Mouse (Mus musculus) neural tube, embryonic 13.5 days (tissue): ENCODE measurements at regions not wholly inside any gene's neighbourhood (a gene's known extent, or its start where the extent isn't known, plus 50 kb on each side); places are given as distances from the start of the nearest gene placed in this dataset.
A peak's percentile ranks its signal among the peaks of the same experiment; 100 is the strongest.

ENCODE experiments used
- ATAC-seq: fragments of 200-750 bp; cut with Nextera tagmentation; 2 replicates; pipeline ENCODE4 v1.8.0; 2017; ENCODE audit warnings: low read depth, mild to moderate bottlenecking, moderate TSS enrichment, moderate library complexity
- H3K27ac ChIP-seq: fragments of 300-500 bp; sonication (generic); replicated peaks from 2 replicates; pipeline ENCODE4 v1.5.1; 2015; ENCODE audit warnings: moderate library complexity, mild to moderate bottlenecking, inconsistent platforms
- H3K27me3 ChIP-seq: fragments of 300-500 bp; sonication (generic); 2 replicates; pipeline ENCODE4 v1.6.1; 2015; ENCODE audit warnings: mild to moderate bottlenecking, inconsistent platforms
- H3K36me3 ChIP-seq: fragments of 300-500 bp; sonication (generic); 2 replicates; pipeline ENCODE4 v1.6.1; 2015; ENCODE audit warnings: mild to moderate bottlenecking, inconsistent platforms
- H3K4me1 ChIP-seq: fragments of 300-500 bp; sonication (generic); replicated peaks from 2 replicates; pipeline ENCODE4 v1.6.1; 2015; ENCODE audit warnings: inconsistent platforms
- H3K4me2 ChIP-seq: fragments of 300-500 bp; sonication (generic); 2 replicates; pipeline ENCODE4 v1.6.1; 2015; ENCODE audit warnings: inconsistent platforms, mild to moderate bottlenecking, moderate library complexity
- H3K4me3 ChIP-seq: fragments of 300-500 bp; sonication (generic); 2 replicates; pipeline ENCODE4 v1.5.1; 2015; ENCODE audit warnings: mild to moderate bottlenecking, inconsistent platforms
- H3K9ac ChIP-seq: fragments of 300-500 bp; sonication (generic); 2 replicates; pipeline ENCODE4 v1.6.1; 2015; ENCODE audit warnings: moderate library complexity, mild to moderate bottlenecking, inconsistent platforms
- H3K9me3 ChIP-seq: fragments of 300-500 bp; sonication (generic); 2 replicates; pipeline ENCODE4 v1.6.1; 2016; ENCODE audit warnings: inconsistent platforms
- WGBS: fragments of 180-500 bp; shearing (Covaris S2); methylation state at CpG from one replicate; pipeline ENCODE4 v1.1.7; 2015; 5-methylcytosine and 5-hydroxymethylcytosine counted together

GRCm38 (mm10) chr3:34769818-34770217 is 119.6 kb downstream of the Sox2 start:
- 38% methylated on average over 2 of the region's 3 CpGs for WGBS
- H3K27ac ChIP-seq, result no peak overlapping the region
- no peak overlapping the region for H3K4me3 ChIP-seq
- no peak overlapping the region for H3K9ac ChIP-seq
- H3K9me3 ChIP-seq, result peaks cover 2% of the 10 kb centered on the region; the same call in 1 of the 2 replicates
- H3K27me3 ChIP-seq, result no peaks in the 10 kb centered on the region
- H3K36me3 ChIP-seq, result no peaks in the 10 kb centered on the region
- no peak for ATAC-seq
- 0 out of 2 replicates have a peak, but pooled peaks cover 4% of the 10 kb centered on the region for H3K4me1 ChIP-seq
- H3K4me2 ChIP-seq, result no peak overlapping the region

- WGBS, result 83% methylated on average over 6 of the region's 6 CpGs
- no peak for ATAC-seq
- Histone ChIP-seq H3K9me3 (peaks cover 2% of the 10 kb centered on the region; the same call in 1 of the 2 replicates), H3K4me3 (no peak overlapping the region), H3K27ac (no peak overlapping the region), H3K9ac (no peak overlapping the region), H3K4me2 (no peak overlapping the region), H3K4me1 (0 out of 2 replicates have a peak, but pooled peaks cover 4% of the 10 kb centered on the region), H3K27me3 (no peaks in the 10 kb centered on the region; the same call in 1 of the 2 replicates), H3K36me3 (no peaks in the 10 kb centered on the region)
These were observed 120.1 kb downstream of the Sox2 start for GRCm38 (mm10) chr3:34770271-34770670.

- ATAC-seq, result no peak
- no peaks in the 10 kb centered on the region; the same call in 1 of the 2 replicates for H3K27me3 ChIP-seq
- peaks cover 2% of the 10 kb centered on the region; the same call in 1 of the 2 replicates for H3K9me3 ChIP-seq
- H3K4me1 ChIP-seq, result 0 out of 2 replicates have a peak, but pooled peaks cover 4% of the 10 kb centered on the region
- H3K27ac ChIP-seq, result no peak overlapping the region
- 93% methylated on average over 3 of the region's 3 CpGs for WGBS
- H3K36me3 ChIP-seq, result no peaks in the 10 kb centered on the region
- H3K4me2 ChIP-seq, result no peak overlapping the region
- no peak overlapping the region for H3K9ac ChIP-seq
- no peak overlapping the region for H3K4me3 ChIP-seq
These were observed 121.8 kb downstream of the Sox2 start for GRCm38 (mm10) chr3:34772035-34772434.

GRCm38 (mm10) chr3:34773678-34774425 is 123.6 kb downstream of the Sox2 start:
- no peak overlapping the region for H3K4me3 ChIP-seq
- 38% methylated on average over 23 of the region's 23 CpGs for WGBS
- H3K9ac ChIP-seq, result no peak overlapping the region
- no peak for ATAC-seq
- peak overlapping the region; percentile 22 for H3K4me2 ChIP-seq
- H3K4me1 ChIP-seq, result 0 out of 2 replicates have a peak, but pooled peaks cover 4% of the 10 kb centered on the region
- H3K36me3 ChIP-seq, result no peaks in the 10 kb centered on the region
- no peaks in the 10 kb centered on the region; the same call in 1 of the 2 replicates for H3K27me3 ChIP-seq
- H3K9me3 ChIP-seq, result peaks cover 2% of the 10 kb centered on the region; the same call in 1 of the 2 replicates
- no peak overlapping the region for H3K27ac ChIP-seq

- H3K4me2 ChIP-seq, result no peak overlapping the region
- no peak overlapping the region for H3K4me3 ChIP-seq
- no peak overlapping the region for H3K27ac ChIP-seq
- 84% methylated on average over 6 of the region's 6 CpGs for WGBS
- H3K27me3 ChIP-seq, result no peaks in the 10 kb centered on the region
- no peak overlapping the region for H3K9ac ChIP-seq
- no peaks in the 10 kb centered on the region for H3K4me1 ChIP-seq
- H3K36me3 ChIP-seq, result no peaks in the 10 kb centered on the region
- H3K9me3 ChIP-seq, result no peaks in the 10 kb centered on the region
- ATAC-seq, result no peak
These were observed 131.6 kb downstream of the Sox2 start for GRCm38 (mm10) chr3:34781770-34782169.

- no peak for ATAC-seq
- WGBS, result 89% methylated on average over 1 of the region's 1 CpGs
- Histone ChIP-seq H3K27me3 (no peaks in the 10 kb centered on the region), H3K4me3 (no peak overlapping the region), H3K27ac (no peak overlapping the region), H3K9me3 (no peaks in the 10 kb centered on the region), H3K4me2 (no peak overlapping the region), H3K9ac (no peak overlapping the region), H3K36me3 (no peaks in the 10 kb centered on the region), H3K4me1 (no peaks in the 10 kb centered on the region)
These were observed 133.2 kb downstream of the Sox2 start for GRCm38 (mm10) chr3:34783398-34783797.

GRCm38 (mm10) chr3:34787211-34787610 is 137.0 kb downstream of the Sox2 start:
- Histone ChIP-seq H3K9ac (no peak overlapping the region), H3K4me3 (no peak overlapping the region), H3K36me3 (no peaks in the 10 kb centered on the region), H3K9me3 (no peaks in the 10 kb centered on the region), H3K27ac (no peak overlapping the region), H3K4me1 (no peaks in the 10 kb centered on the region), H3K4me2 (no peak overlapping the region), H3K27me3 (0 out of 2 replicates have a peak, but pooled peaks cover 3% of the 10 kb centered on the region)
- ATAC-seq, result no peak
- 81% methylated on average over 3 of the region's 3 CpGs for WGBS

GRCm38 (mm10) chr3:34795103-34795983 is 145.1 kb downstream of the Sox2 start:
- no peaks in the 10 kb centered on the region for H3K36me3 ChIP-seq
- peak overlapping the region; percentile 61 for H3K4me2 ChIP-seq
- H3K4me3 ChIP-seq, result peak overlapping the region; percentile 32
- H3K9ac ChIP-seq, result peak overlapping the region; percentile 47
- no peak overlapping the region for H3K27ac ChIP-seq
- peaks cover 16% of the 10 kb centered on the region for H3K4me1 ChIP-seq
- peaks cover 31% of the 10 kb centered on the region; the same call in 1 of the 2 replicates for H3K27me3 ChIP-seq
- ATAC-seq, result peak; percentile 87
- H3K9me3 ChIP-seq, result no peaks in the 10 kb centered on the region
- WGBS, result 24% methylated on average over 23 of the region's 23 CpGs

- Histone ChIP-seq H3K36me3 (no peaks in the 10 kb centered on the region), H3K27me3 (peaks cover 28% of the 10 kb centered on the region; the same call in 1 of the 2 replicates), H3K27ac (no peak overlapping the region), H3K4me1 (peaks cover 16% of the 10 kb centered on the region), H3K4me3 (peak overlapping the region; percentile 32), H3K9ac (peak overlapping the region; percentile 47), H3K9me3 (no peaks in the 10 kb centered on the region), H3K4me2 (peak overlapping the region; percentile 61)
- 9% methylated on average over 5 of the region's 5 CpGs for WGBS
- ATAC-seq, result no peak
These were observed 145.7 kb downstream of the Sox2 start for GRCm38 (mm10) chr3:34795984-34796266.

- Histone ChIP-seq H3K27ac (no peak overlapping the region), H3K4me1 (peaks cover 8% of the 10 kb centered on the region), H3K4me2 (no peak overlapping the region), H3K9me3 (no peaks in the 10 kb centered on the region), H3K36me3 (no peaks in the 10 kb centered on the region), H3K27me3 (peaks cover 26% of the 10 kb centered on the region; the same call in 1 of the 2 replicates), H3K4me3 (no peak overlapping the region), H3K9ac (no peak overlapping the region)
- WGBS, result 26% methylated on average over 6 of the region's 6 CpGs
- no peak for ATAC-seq
These were observed 158.6 kb downstream of the Sox2 start for GRCm38 (mm10) chr3:34808833-34809232.

GRCm38 (mm10) chr3:34811753-34812152 is 161.5 kb downstream of the Sox2 start:
- 75% methylated on average over 4 of the region's 4 CpGs for WGBS
- Histone ChIP-seq H3K9me3 (no peaks in the 10 kb centered on the region), H3K36me3 (no peaks in the 10 kb centered on the region), H3K9ac (no peak overlapping the region), H3K4me3 (no peak overlapping the region), H3K4me1 (peaks cover 8% of the 10 kb centered on the region), H3K4me2 (no peak overlapping the region), H3K27ac (no peak overlapping the region), H3K27me3 (peaks cover 26% of the 10 kb centered on the region; the same call in 1 of the 2 replicates)
- no peak for ATAC-seq

GRCm38 (mm10) chr3:34813046-34813625 is 162.9 kb downstream of the Sox2 start:
- WGBS, result 15% methylated on average over 9 of the region's 9 CpGs
- peak; percentile 63; the same call in 1 of the 2 replicates for ATAC-seq
- Histone ChIP-seq H3K27me3 (peaks cover 22% of the 10 kb centered on the region; the same call in 1 of the 2 replicates), H3K4me2 (no peak overlapping the region), H3K36me3 (no peaks in the 10 kb centered on the region), H3K4me3 (no peak overlapping the region), H3K9ac (no peak overlapping the region), H3K4me1 (peaks cover 8% of the 10 kb centered on the region), H3K27ac (no peak overlapping the region), H3K9me3 (no peaks in the 10 kb centered on the region)
